Mouse (Mus musculus): ENCODE data around the gene Lcor. TPM values are rescaled to one million over a fixed set of nuclear protein-coding genes. Genes with fewer than 3 reads are reported as not detected.

Lcor gene
- polyA plus RNA-seq, 1 experiment from 2014 or later = 19.4 TPM

- Histone ChIP-seq H3K9ac (no peak overlapping the region), H3K4me3 (replicated peaks) (peak overlapping the region; percentile 95; the same call in 1 of the 2 replicates), H3K36me3 (no peaks in the 10 kb centered on the region), H3K4me1 (peaks cover 7% of the 10 kb centered on the region), H3K9me3 (no peaks in the 10 kb centered on the region), H3K27ac (no peak overlapping the region; the same call in 1 of the 2 replicates), H3K4me2 (peak overlapping the region; percentile 69), H3K27me3 (replicated peaks) (no peaks in the 10 kb centered on the region)
- 9% methylated on average over 15 of the region's 15 CpGs for WGBS
- ATAC-seq (ENCODE audit: insufficient read depth, low FRiP score, low read depth) = no peak
These were observed 1.2 kb upstream of the Lcor start for GRCm38 (mm10) chr19:41481030-41481886.

GRCm38 (mm10) chr19:41481887-41482189 lies 599 bp upstream of the Lcor start:
- Histone ChIP-seq H3K9me3 (no peaks in the 10 kb centered on the region), H3K4me3 (replicated peaks) (peak overlapping the region; percentile 95), H3K36me3 (no peaks in the 10 kb centered on the region), H3K9ac (no peak overlapping the region), H3K27me3 (replicated peaks) (no peaks in the 10 kb centered on the region), H3K27ac (peak overlapping the region; percentile 100), H3K4me1 (peaks cover 7% of the 10 kb centered on the region), H3K4me2 (peak overlapping the region; percentile 69)
- 5% methylated on average over 6 of the region's 6 CpGs for WGBS
- no peak for ATAC-seq (ENCODE audit: insufficient read depth, low FRiP score, low read depth)

- under 1% methylated on average over 59 of the region's 91 CpGs for WGBS
- Histone ChIP-seq H3K9me3 (no peaks in the 10 kb centered on the region), H3K4me2 (peak overlapping the region; percentile 59), H3K4me3 (replicated peaks) (peak overlapping the region; percentile 95), H3K36me3 (no peaks in the 10 kb centered on the region), H3K4me1 (peaks cover 7% of the 10 kb centered on the region), H3K27me3 (replicated peaks) (no peaks in the 10 kb centered on the region), H3K9ac (peak overlapping the region; percentile 94), H3K27ac (peak overlapping the region; percentile 100)
- peak; percentile 80 for ATAC-seq (ENCODE audit: insufficient read depth, low FRiP score, low read depth)
These were observed 540 bp downstream of the Lcor start for GRCm38 (mm10) chr19:41482909-41483444.

GRCm38 (mm10) chr19:41483445-41484040 lies 1.1 kb downstream of the Lcor start:
- peaks cover 7% of the 10 kb centered on the region for H3K4me1 ChIP-seq
- H3K9ac ChIP-seq = peak overlapping the region; percentile 94
- no peaks in the 10 kb centered on the region for H3K9me3 ChIP-seq
- H3K36me3 ChIP-seq = no peaks in the 10 kb centered on the region
- H3K27me3 ChIP-seq (replicated peaks) = no peaks in the 10 kb centered on the region
- no peak; the same call in 1 of the 2 replicates for ATAC-seq (ENCODE audit: insufficient read depth, low FRiP score, low read depth)
- peak overlapping the region; percentile 59 for H3K4me2 ChIP-seq
- H3K27ac ChIP-seq = peak overlapping the region; percentile 100
- peak overlapping the region; percentile 95 for H3K4me3 ChIP-seq (replicated peaks)
- WGBS = under 1% methylated on average over 29 of the region's 30 CpGs

- Histone ChIP-seq H3K9ac (no peak overlapping the region), H3K4me1 (peaks cover 7% of the 10 kb centered on the region), H3K36me3 (no peaks in the 10 kb centered on the region), H3K27ac (no peak overlapping the region), H3K4me2 (peak overlapping the region; percentile 45), H3K4me3 (replicated peaks) (no peak overlapping the region; the same call in 1 of the 2 replicates), H3K27me3 (replicated peaks) (no peaks in the 10 kb centered on the region), H3K9me3 (no peaks in the 10 kb centered on the region)
- no peak for ATAC-seq (ENCODE audit: insufficient read depth, low FRiP score, low read depth)
- WGBS = 27% methylated on average over 5 of the region's 5 CpGs
These were observed 1.9 kb downstream of the Lcor start for GRCm38 (mm10) chr19:41484361-41484760.

- peak; percentile 78; the same call in 1 of the 2 replicates for ATAC-seq (ENCODE audit: insufficient read depth, low FRiP score, low read depth)
- H3K4me1 ChIP-seq = 0 out of 2 replicates have a peak, but pooled peaks cover 5% of the 10 kb centered on the region
- WGBS = 25% methylated on average over 4 of the region's 4 CpGs
- 0 out of 2 replicates have a peak overlapping the region, but pooled peaks have one; percentile 8 for H3K27ac ChIP-seq
- no peak overlapping the region for H3K9ac ChIP-seq
- no peak overlapping the region for H3K4me2 ChIP-seq
- H3K27me3 ChIP-seq (replicated peaks) = no peaks in the 10 kb centered on the region
- H3K9me3 ChIP-seq = no peaks in the 10 kb centered on the region
- no peaks in the 10 kb centered on the region for H3K36me3 ChIP-seq
- H3K4me3 ChIP-seq (replicated peaks) = no peak overlapping the region
These were observed 13.1 kb downstream of the Lcor start for GRCm38 (mm10) chr19:41495382-41496032.

GRCm38 (mm10) chr19:41496058-41496457 lies 13.6 kb downstream of the Lcor start:
- Histone ChIP-seq H3K27ac (0 out of 2 replicates have a peak overlapping the region, but pooled peaks have one; percentile 8), H3K4me1 (0 out of 2 replicates have a peak, but pooled peaks cover 5% of the 10 kb centered on the region), H3K4me3 (replicated peaks) (no peak overlapping the region), H3K27me3 (replicated peaks) (no peaks in the 10 kb centered on the region), H3K36me3 (no peaks in the 10 kb centered on the region), H3K9ac (no peak overlapping the region), H3K9me3 (no peaks in the 10 kb centered on the region), H3K4me2 (no peak overlapping the region)
- ATAC-seq (ENCODE audit: insufficient read depth, low FRiP score, low read depth) = no peak

GRCm38 (mm10) chr19:41507872-41508271 lies 25.4 kb downstream of the Lcor start:
- H3K9me3 ChIP-seq = no peaks in the 10 kb centered on the region
- no peaks in the 10 kb centered on the region for H3K27me3 ChIP-seq (replicated peaks)
- no peak for ATAC-seq (ENCODE audit: insufficient read depth, low FRiP score, low read depth)
- H3K4me2 ChIP-seq = no peak overlapping the region
- H3K4me1 ChIP-seq = no peaks in the 10 kb centered on the region
- no peak overlapping the region for H3K4me3 ChIP-seq (replicated peaks)
- no peak overlapping the region for H3K27ac ChIP-seq
- no peak overlapping the region for H3K9ac ChIP-seq
- 93% methylated on average over 8 of the region's 8 CpGs for WGBS
- H3K36me3 ChIP-seq = no peaks in the 10 kb centered on the region

GRCm38 (mm10) chr19:41514836-41515235 lies 32.4 kb downstream of the Lcor start:
- 96% methylated on average over 1 of the region's 1 CpGs for WGBS
- Histone ChIP-seq H3K36me3 (no peaks in the 10 kb centered on the region), H3K27ac (no peak overlapping the region), H3K4me2 (no peak overlapping the region), H3K4me1 (0 out of 2 replicates have a peak, but pooled peaks cover 2% of the 10 kb centered on the region), H3K9ac (no peak overlapping the region), H3K4me3 (replicated peaks) (no peak overlapping the region), H3K9me3 (no peaks in the 10 kb centered on the region), H3K27me3 (replicated peaks) (no peaks in the 10 kb centered on the region)
- no peak for ATAC-seq (ENCODE audit: insufficient read depth, low FRiP score, low read depth)

- ATAC-seq (ENCODE audit: insufficient read depth, low FRiP score, low read depth) = no peak
- no peak overlapping the region for H3K4me3 ChIP-seq (replicated peaks)
- no peak overlapping the region for H3K27ac ChIP-seq
- H3K9ac ChIP-seq = no peak overlapping the region
- 77% methylated on average over 1 of the region's 1 CpGs for WGBS
- no peaks in the 10 kb centered on the region for H3K27me3 ChIP-seq (replicated peaks)
- H3K4me2 ChIP-seq = no peak overlapping the region
- no peaks in the 10 kb centered on the region for H3K36me3 ChIP-seq
- H3K9me3 ChIP-seq = no peaks in the 10 kb centered on the region
- H3K4me1 ChIP-seq = 0 out of 2 replicates have a peak, but pooled peaks cover 2% of the 10 kb centered on the region
These were observed 33.1 kb downstream of the Lcor start for GRCm38 (mm10) chr19:41515549-41515948.

- Histone ChIP-seq H3K4me1 (0 out of 2 replicates have a peak, but pooled peaks cover 2% of the 10 kb centered on the region), H3K9ac (no peak overlapping the region), H3K36me3 (no peaks in the 10 kb centered on the region), H3K27ac (no peak overlapping the region), H3K4me2 (no peak overlapping the region), H3K9me3 (no peaks in the 10 kb centered on the region), H3K27me3 (replicated peaks) (no peaks in the 10 kb centered on the region), H3K4me3 (replicated peaks) (no peak overlapping the region)
- no peak for ATAC-seq (ENCODE audit: insufficient read depth, low FRiP score, low read depth)
- 93% methylated on average over 3 of the region's 3 CpGs for WGBS
These were observed 34.6 kb downstream of the Lcor start for GRCm38 (mm10) chr19:41517006-41517405.

Measured in stomach, embryonic 15.5 days (tissue).